Mouse (Mus musculus) heart, embryonic 16.5 days (tissue): Measurements from ENCODE around the gene Fxyd4. TPM values are rescaled to one million over a fixed set of nuclear protein-coding genes. Genes with fewer than 3 reads are reported as not detected.
A peak's percentile ranks its signal among the peaks of the same experiment; 100 is the strongest.

Experiments
- ATAC-seq: fragments of 200-750 bp; cut with Nextera tagmentation; replicated peaks from 2 replicates; pipeline ENCODE4 v1.8.0; 2017; ENCODE audit warnings: moderate number of reproducible peaks; ENCODE audit not compliant: insufficient read depth, low FRiP score; ENCODE audit errors: extremely low read depth
- H3K27ac ChIP-seq: fragments of 300-500 bp; sonication (generic); 2 replicates; pipeline ENCODE4 v1.5.1; 2014; ENCODE audit warnings: mild to moderate bottlenecking, low read length, control low read depth, moderate library complexity
- H3K27me3 ChIP-seq: fragments of 300-500 bp; sonication (generic); 2 replicates; pipeline ENCODE4 v1.6.1; 2014; ENCODE audit warnings: low read length, mixed read lengths; ENCODE audit not compliant: control insufficient read depth, insufficient read depth
- H3K36me3 ChIP-seq: fragments of 300-500 bp; sonication (generic); 2 replicates; pipeline ENCODE4 v1.6.1; 2014; ENCODE audit not compliant: control insufficient read depth, insufficient read depth
- H3K4me1 ChIP-seq: fragments of 300-500 bp; sonication (generic); 2 replicates; pipeline ENCODE4 v1.6.1; 2014; ENCODE audit warnings: low read length, mixed read lengths; ENCODE audit not compliant: control insufficient read depth, insufficient read depth
- H3K4me2 ChIP-seq: fragments of 300-500 bp; sonication (generic); 2 replicates; pipeline ENCODE4 v1.6.1; 2014; ENCODE audit warnings: low read depth, mild to moderate bottlenecking, control low read depth, low read length
- H3K4me3 ChIP-seq: fragments of 300-500 bp; sonication (generic); 2 replicates; pipeline ENCODE4 v1.5.1; 2014; ENCODE audit warnings: mild to moderate bottlenecking, control low read depth, low read length
- H3K9ac ChIP-seq: fragments of 300-500 bp; sonication (generic); 2 replicates; pipeline ENCODE4 v1.6.1; 2014; ENCODE audit warnings: low read length, control low read depth
- H3K9me3 ChIP-seq: fragments of 300-500 bp; sonication (generic); replicated peaks from 2 replicates; pipeline ENCODE4 v1.6.1; 2016; ENCODE audit warnings: low read length; ENCODE audit not compliant: control insufficient read depth
- WGBS: fragments of 180-500 bp; shearing (Covaris S2); extraction: QIAGEN DNeasy Blood & Tissue Kit; methylation state at CpG from one replicate; pipeline ENCODE4 v1.1.7; 2014; 5-methylcytosine and 5-hydroxymethylcytosine counted together
- polyA plus RNA-seq: library from polyadenylated mRNA; unstranded; fragments of >200 nt; fragmentation: Nextera tagmentation; extraction: Ambion mirVana; gene quantifications from 2 replicates; pipeline ENCODE4 v1.2.1, GENCODE M21; 2015

The Fxyd4 gene
- polyA plus RNA-seq, 1 experiment from 2014 or later: 1.8 TPM

DNA sequence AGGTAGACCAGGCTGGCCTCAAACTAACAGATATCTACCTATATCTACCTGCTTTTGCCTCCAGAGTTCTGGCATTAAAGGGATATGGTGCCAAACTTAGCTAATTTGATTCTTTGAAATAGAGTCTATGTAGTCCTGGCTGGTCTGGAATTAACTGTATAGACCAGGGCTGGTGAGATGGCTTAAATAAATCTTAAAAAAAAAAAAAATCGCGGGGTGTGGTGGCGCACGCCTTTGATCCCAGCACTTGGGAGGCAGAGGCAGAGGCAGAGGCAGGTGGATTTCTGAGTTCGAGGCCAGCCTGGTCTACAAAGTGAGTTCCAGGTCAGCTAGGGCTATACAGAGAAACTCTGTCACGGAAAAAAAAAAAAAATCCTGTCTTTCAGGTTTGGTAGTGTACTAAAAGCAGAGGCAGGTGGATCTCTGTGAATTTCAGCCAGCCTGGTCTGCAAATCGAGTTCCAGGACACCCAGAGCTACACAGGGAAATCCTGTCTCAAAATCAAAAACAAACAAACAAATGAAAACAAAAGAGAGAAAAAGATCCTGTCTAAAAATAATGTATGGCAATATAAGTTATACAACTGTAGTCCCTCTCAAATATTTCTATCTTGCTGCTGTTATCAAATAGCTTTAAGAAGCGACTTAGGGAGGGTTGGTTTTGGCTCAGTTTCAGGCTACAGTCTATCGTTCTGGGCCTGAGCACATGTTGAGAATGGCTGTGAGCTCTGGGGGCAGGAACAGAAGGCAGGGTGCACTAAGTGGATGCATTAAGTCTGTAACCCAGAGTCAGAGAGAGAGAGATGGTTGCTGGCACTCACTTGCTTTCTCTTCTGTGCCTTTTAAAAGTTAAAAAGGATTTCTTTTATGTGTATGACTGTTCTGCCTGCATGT is 35.7 kb downstream of the Fxyd4 start:
- Histone ChIP-seq H3K4me1 (peaks cover 6% of the 10 kb centered on the region), H3K9ac (no peak overlapping the region), H3K4me3 (no peak overlapping the region), H3K27ac (no peak overlapping the region), H3K4me2 (no peak overlapping the region), H3K36me3 (no peaks in the 10 kb centered on the region), H3K27me3 (no peaks in the 10 kb centered on the region), H3K9me3 (no peaks in the 10 kb centered on the region)
- 62% methylated on average over 9 of the region's 9 CpGs for WGBS
- ATAC-seq: no peak

GRCm38 (mm10) chr6:117900126-117901080 is 37.1 kb downstream of the Fxyd4 start, which contains the start of gene Hnrnpf:
Gene Hnrnpf (plus strand): TSS chr6:117900324.
- peak within 1 kb of the TSS; percentile 53 for H3K27ac ChIP-seq
- H3K9ac ChIP-seq: peak within 1 kb of the TSS; percentile 20; the same call in 1 of the 2 replicates
- 61% methylated on average over 17 of the region's 17 CpGs for WGBS
- peak within 1 kb of the TSS; percentile 36 for H3K4me2 ChIP-seq
- peaks cover 3% of the 10 kb centered on the region for H3K4me1 ChIP-seq
- peak; percentile 49; the same call in 1 of the 2 replicates for ATAC-seq
- peak within 1 kb of the TSS; percentile 20; the same call in 1 of the 2 replicates for H3K4me3 ChIP-seq
- H3K9me3 ChIP-seq: no peaks in the 10 kb centered on the region
- H3K36me3 ChIP-seq: no peaks in the 10 kb centered on the region
- no peaks in the 10 kb centered on the region for H3K27me3 ChIP-seq

DNA sequence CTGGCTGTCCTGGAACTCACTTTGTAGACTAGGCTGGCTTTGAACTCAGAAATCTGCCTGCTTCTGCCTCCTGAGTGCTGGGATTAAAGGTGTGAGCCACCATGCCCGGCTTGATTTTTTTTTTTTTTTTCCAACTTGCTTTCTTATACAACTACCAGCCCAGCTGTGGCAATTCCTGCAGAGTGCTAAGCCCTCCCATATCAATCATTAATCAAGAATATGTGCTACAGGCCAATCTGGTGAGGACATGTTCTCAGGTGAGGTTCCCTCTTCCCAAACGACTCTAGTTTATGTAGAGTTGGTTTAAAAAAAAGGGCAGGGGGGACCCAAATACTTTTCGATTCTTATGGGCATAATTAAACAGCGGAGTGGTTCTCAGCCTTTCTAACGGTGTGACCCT is 39.7 kb downstream of the Fxyd4 start:
- Histone ChIP-seq H3K9me3 (no peaks in the 10 kb centered on the region), H3K4me2 (no peak overlapping the region), H3K4me1 (no peaks in the 10 kb centered on the region), H3K4me3 (no peak overlapping the region), H3K36me3 (no peaks in the 10 kb centered on the region), H3K9ac (no peak overlapping the region), H3K27ac (no peak overlapping the region), H3K27me3 (no peaks in the 10 kb centered on the region)
- ATAC-seq: no peak
- whole genome bisulfite sequencing: 65% methylated on average over 5 of the region's 5 CpGs

GRCm38 (mm10) chr6:117893435-117893834 is 44.1 kb downstream of the Fxyd4 start:
- WGBS: 82% methylated on average over 2 of the region's 2 CpGs
- H3K4me3 ChIP-seq: no peak overlapping the region

GRCm38 (mm10) chr6:117892386-117892785 is 45.1 kb downstream of the Fxyd4 start:
- H3K36me3 ChIP-seq: no peaks in the 10 kb centered on the region
- H3K27ac ChIP-seq: no peak overlapping the region
- whole genome bisulfite sequencing: 69% methylated on average over 3 of the region's 3 CpGs
- H3K4me2 ChIP-seq: no peak overlapping the region
- H3K9me3 ChIP-seq: no peaks in the 10 kb centered on the region
- H3K4me1 ChIP-seq: peaks cover 4% of the 10 kb centered on the region
- H3K27me3 ChIP-seq: no peaks in the 10 kb centered on the region
- no peak overlapping the region for H3K9ac ChIP-seq
- no peak for ATAC-seq
- H3K4me3 ChIP-seq: no peak overlapping the region

More at GRCm38 (mm10) chr6:117893435-117893834, 44.1 kb downstream of the Fxyd4 start:
- Histone ChIP-seq H3K4me2 (no peak overlapping the region), H3K9me3 (no peaks in the 10 kb centered on the region), H3K36me3 (no peaks in the 10 kb centered on the region), H3K9ac (no peak overlapping the region), H3K4me1 (peaks cover 4% of the 10 kb centered on the region), H3K27me3 (no peaks in the 10 kb centered on the region), H3K27ac (no peak overlapping the region)
- ATAC-seq: no peak

DNA sequence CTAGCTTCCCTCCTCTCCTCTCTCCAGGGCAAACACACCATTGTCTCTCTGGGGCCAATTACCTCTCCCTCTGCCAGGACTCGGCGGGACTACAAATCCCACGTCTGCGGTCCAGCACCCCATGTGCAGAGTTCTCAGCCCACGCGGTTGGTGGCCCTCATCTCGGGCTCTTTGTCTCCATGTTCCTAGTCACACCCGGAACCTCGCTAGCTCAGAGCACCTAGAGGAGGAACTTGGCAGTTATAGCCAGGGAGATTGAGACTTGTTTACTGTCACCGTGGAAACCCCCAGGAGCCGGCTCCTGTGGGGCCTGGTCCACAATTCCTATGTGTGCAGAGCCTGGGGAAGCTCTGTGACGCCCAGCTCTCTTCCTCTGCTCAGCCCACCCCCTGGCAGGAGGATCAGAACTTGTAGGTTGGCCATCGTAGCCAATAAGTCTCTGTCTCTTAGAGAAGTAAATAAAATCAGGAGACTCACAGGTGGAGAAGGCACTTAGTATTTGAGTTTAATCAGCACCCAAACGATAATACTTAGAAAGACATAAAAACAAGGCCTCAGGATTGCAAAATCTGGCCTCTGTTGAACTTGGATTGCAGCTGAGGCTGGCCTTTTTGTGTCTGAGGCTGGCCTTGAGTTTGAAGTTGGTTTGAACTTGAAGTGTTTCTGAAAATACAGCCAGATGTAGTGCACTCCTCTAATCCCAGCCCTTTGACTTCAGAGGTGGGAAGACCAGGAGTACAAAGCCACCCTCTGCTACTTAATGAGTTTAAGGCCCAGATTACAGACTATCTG is 45.9 kb downstream of the Fxyd4 start:
- 48% methylated on average over 14 of the region's 14 CpGs for WGBS
- no peaks in the 10 kb centered on the region for H3K27me3 ChIP-seq
- H3K4me2 ChIP-seq: no peak overlapping the region
- no peak overlapping the region for H3K9ac ChIP-seq
- H3K36me3 ChIP-seq: no peaks in the 10 kb centered on the region
- H3K27ac ChIP-seq: no peak overlapping the region
- 0 out of 2 replicates have a peak, but pooled peaks have one; percentile 28 for ATAC-seq
- no peak overlapping the region for H3K4me3 ChIP-seq
- H3K4me1 ChIP-seq: peaks cover 4% of the 10 kb centered on the region
- no peaks in the 10 kb centered on the region for H3K9me3 ChIP-seq

DNA sequence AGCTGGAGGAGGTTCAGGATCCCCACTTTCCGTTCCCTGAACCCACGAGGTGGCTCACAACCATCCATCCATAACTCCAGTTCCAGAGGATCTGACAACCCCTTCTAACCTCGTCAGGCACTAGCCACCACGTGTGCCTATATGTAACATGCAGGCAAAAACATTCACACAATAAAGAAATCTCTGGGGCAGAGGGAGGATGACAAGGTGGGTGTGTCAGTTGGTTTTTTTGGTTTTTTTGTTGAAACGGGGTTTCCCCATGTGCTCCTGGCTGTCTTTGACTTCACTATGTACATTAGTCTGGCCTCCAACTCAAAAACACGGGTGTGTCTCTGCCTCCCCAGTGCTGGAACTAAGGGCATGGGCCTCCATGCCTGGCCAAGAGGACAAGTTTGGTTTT is 47.2 kb downstream of the Fxyd4 start:
- no peak for ATAC-seq
- 74% methylated on average over 6 of the region's 6 CpGs for WGBS
- H3K9ac ChIP-seq: no peak overlapping the region
- H3K27ac ChIP-seq: no peak overlapping the region
- H3K4me2 ChIP-seq: no peak overlapping the region
- peaks cover 4% of the 10 kb centered on the region for H3K4me1 ChIP-seq
- no peak overlapping the region for H3K4me3 ChIP-seq
- H3K27me3 ChIP-seq: no peaks in the 10 kb centered on the region
- H3K9me3 ChIP-seq: no peaks in the 10 kb centered on the region
- H3K36me3 ChIP-seq: no peaks in the 10 kb centered on the region

GRCm38 (mm10) chr6:117888642-117889096 is 48.8 kb downstream of the Fxyd4 start:
- no peak for ATAC-seq
- Histone ChIP-seq H3K36me3 (no peaks in the 10 kb centered on the region), H3K4me1 (peaks cover 4% of the 10 kb centered on the region), H3K9ac (no peak overlapping the region), H3K9me3 (no peaks in the 10 kb centered on the region), H3K4me3 (no peak overlapping the region), H3K27me3 (no peaks in the 10 kb centered on the region), H3K27ac (no peak overlapping the region), H3K4me2 (no peak overlapping the region)
- 59% methylated on average over 2 of the region's 2 CpGs for WGBS
